Comparison of ENCODE assay signal across 8 mouse cellular contexts in the genomic region with DNA sequence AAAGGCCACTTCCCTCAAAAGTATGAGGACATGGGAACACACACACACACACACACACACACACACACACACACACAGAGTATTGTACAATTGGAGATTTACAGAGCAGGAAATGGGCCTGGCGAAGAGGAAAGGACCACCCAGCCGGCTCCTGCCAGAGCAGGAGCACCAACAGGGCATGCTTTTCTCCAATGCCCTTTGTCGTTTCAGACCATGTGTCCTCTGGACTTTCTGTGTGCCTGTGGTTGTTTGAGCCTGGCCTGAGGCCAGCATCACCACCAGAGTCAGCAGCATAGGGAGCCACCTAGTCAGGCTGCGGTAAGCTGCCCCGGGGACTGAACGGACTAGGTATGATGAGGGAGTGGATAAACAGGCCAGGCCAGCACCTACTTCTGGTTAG. TPM values are rescaled to one million over a fixed set of nuclear protein-coding genes. Genes with fewer than 3 reads are reported as not detected.
DNase-seq lines count a peak whose midpoint lies in the region; ATAC-seq lines count a peak whose summit lies in the region.

No protein-coding gene starts in this region.

- H3K4me1 ChIP-seq in hindbrain, embryonic 14.5 days (replicated peaks; ENCODE audit: control insufficient read depth, insufficient read depth, low read length), result no peaks in the 10 kb centered on the region
- no peaks in the 10 kb centered on the region for H3K4me1 ChIP-seq in hindbrain, embryonic 16.5 days (ENCODE audit: control insufficient read depth, insufficient read depth, low read depth, low read length)
- 0 out of 2 replicates have a peak, but pooled peaks cover 8% of the 10 kb centered on the region for H3K4me1 ChIP-seq in embryonic facial prominence, embryonic 12.5 days
- H3K4me1 ChIP-seq in kidney, embryonic 15.5 days, result peaks cover 10% of the 10 kb centered on the region; the same call in 1 of the 2 replicates
- H3K4me1 ChIP-seq in midbrain, embryonic 10.5 days, result 0 out of 2 replicates have a peak, but pooled peaks cover 4% of the 10 kb centered on the region

- peak; percentile 40; the same call in 1 of the 2 replicates for ATAC-seq in hindbrain, embryonic 14.5 days (ENCODE audit: low FRiP score)
- no peak for ATAC-seq in hindbrain, embryonic 16.5 days
- ATAC-seq in embryonic facial prominence, embryonic 12.5 days (ENCODE audit: insufficient number of reproducible peaks, insufficient read depth, low FRiP score, low TSS enrichment), result no peak
- peak; percentile 83 for ATAC-seq in kidney, embryonic 15.5 days (replicated peaks; ENCODE audit: low FRiP score)
- no peak for ATAC-seq in inflammation-experienced regulatory T-cells, adult 6 months

- no peaks in the 10 kb centered on the region for H3K27me3 ChIP-seq in hindbrain, embryonic 14.5 days (ENCODE audit: control insufficient read depth, insufficient read depth, low read length)
- H3K27me3 ChIP-seq in hindbrain, embryonic 16.5 days (replicated peaks; ENCODE audit: control insufficient read depth, insufficient read depth, low read length), result no peaks in the 10 kb centered on the region
- H3K27me3 ChIP-seq in embryonic facial prominence, embryonic 12.5 days, result no peaks in the 10 kb centered on the region
- H3K27me3 ChIP-seq in kidney, embryonic 15.5 days, result no peaks in the 10 kb centered on the region
- no peaks in the 10 kb centered on the region for H3K27me3 ChIP-seq in midbrain, embryonic 10.5 days (ENCODE audit: low read depth, poor library complexity, severe bottlenecking)

- H3K27ac ChIP-seq in hindbrain, embryonic 14.5 days, result no peak overlapping the region
- H3K27ac ChIP-seq in hindbrain, embryonic 16.5 days (ENCODE audit: low read depth, low read length), result no peak overlapping the region
- peak overlapping the region; percentile 63; the same call in 1 of the 2 replicates for H3K27ac ChIP-seq in embryonic facial prominence, embryonic 12.5 days
- peak overlapping the region; percentile 60; the same call in 1 of the 2 replicates for H3K27ac ChIP-seq in kidney, embryonic 15.5 days
- H3K27ac ChIP-seq in midbrain, embryonic 10.5 days (replicated peaks), result no peak overlapping the region; the same call in 1 of the 2 replicates

- no peak overlapping the region for H3K4me2 ChIP-seq in hindbrain, embryonic 14.5 days (replicated peaks)
- no peak overlapping the region for H3K4me2 ChIP-seq in hindbrain, embryonic 16.5 days (ENCODE audit: low read length)
- H3K4me2 ChIP-seq in embryonic facial prominence, embryonic 12.5 days (replicated peaks), result no peak overlapping the region
- no peak overlapping the region for H3K4me2 ChIP-seq in kidney, embryonic 15.5 days

- H3K9ac ChIP-seq in hindbrain, embryonic 14.5 days, result no peak overlapping the region
- H3K9ac ChIP-seq in hindbrain, embryonic 16.5 days (ENCODE audit: low read depth, low read length), result no peak overlapping the region
- no peak overlapping the region for H3K9ac ChIP-seq in embryonic facial prominence, embryonic 12.5 days
- no peak overlapping the region for H3K9ac ChIP-seq in kidney, embryonic 15.5 days

- 60% methylated on average over 6 of the region's 6 CpGs for WGBS in hindbrain, embryonic 14.5 days
- WGBS in hindbrain, embryonic 16.5 days, result 60% methylated on average over 6 of the region's 6 CpGs
- WGBS in embryonic facial prominence, embryonic 12.5 days, result 32% methylated on average over 6 of the region's 6 CpGs
- WGBS in kidney, embryonic 15.5 days, result 41% methylated on average over 6 of the region's 6 CpGs
- WGBS in midbrain, embryonic 10.5 days, result 73% methylated on average over 6 of the region's 6 CpGs

- H3K4me3 ChIP-seq in hindbrain, embryonic 14.5 days (replicated peaks; ENCODE audit: low read length), result no peak overlapping the region
- no peak overlapping the region for H3K4me3 ChIP-seq in hindbrain, embryonic 16.5 days (ENCODE audit: low read length)
- no peak overlapping the region for H3K4me3 ChIP-seq in embryonic facial prominence, embryonic 12.5 days
- H3K4me3 ChIP-seq in kidney, embryonic 15.5 days (replicated peaks), result no peak overlapping the region
- no peak overlapping the region for H3K4me3 ChIP-seq in midbrain, embryonic 10.5 days

- no peaks in the 10 kb centered on the region for H3K36me3 ChIP-seq in hindbrain, embryonic 14.5 days (replicated peaks; ENCODE audit: control insufficient read depth, insufficient read depth)
- no peaks in the 10 kb centered on the region for H3K36me3 ChIP-seq in hindbrain, embryonic 16.5 days (ENCODE audit: control insufficient read depth, insufficient read depth, low read length)
- no peaks in the 10 kb centered on the region for H3K36me3 ChIP-seq in embryonic facial prominence, embryonic 12.5 days
- no peaks in the 10 kb centered on the region for H3K36me3 ChIP-seq in kidney, embryonic 15.5 days
- no peaks in the 10 kb centered on the region for H3K36me3 ChIP-seq in midbrain, embryonic 10.5 days

- no peak for DNase-seq in hindbrain, embryonic 14.5 days (ENCODE audit: low spot score)
- DNase-seq in lung, postnatal 25 days (ENCODE audit: low spot score), result peak; percentile 69
- no peak for DNase-seq in right cerebral cortex, adult 2 months (ENCODE audit: low spot score in 2 of 2)
- DNase-seq in midbrain, embryonic 10.5 days (ENCODE audit: low spot score), result no peak

- no peaks in the 10 kb centered on the region for H3K9me3 ChIP-seq in hindbrain, embryonic 14.5 days (ENCODE audit: control insufficient read depth, low read length)
- no peaks in the 10 kb centered on the region for H3K9me3 ChIP-seq in hindbrain, embryonic 16.5 days (ENCODE audit: control insufficient read depth, low read length)
- H3K9me3 ChIP-seq in embryonic facial prominence, embryonic 12.5 days, result no peaks in the 10 kb centered on the region
- H3K9me3 ChIP-seq in kidney, embryonic 15.5 days (replicated peaks), result no peaks in the 10 kb centered on the region
- H3K9me3 ChIP-seq in midbrain, embryonic 10.5 days (replicated peaks), result no peaks in the 10 kb centered on the region

RNA-seq across cellular contexts. Expression of a gene that starts 6.4 kb away (rescaled TPM):
- 20.0 and 20.8 TPM in 2 replicates for polyA plus RNA-seq in hindbrain, embryonic 14.5 days (2014; fragmentation: Nextera tagmentation; extraction: Ambion mirVana)
- 26.4 and 27.2 TPM in 2 replicates for polyA plus RNA-seq in hindbrain, embryonic 16.5 days (2015; fragmentation: Nextera tagmentation; extraction: Ambion mirVana)
- 2.5 and 2.9 TPM in 2 replicates for polyA plus RNA-seq in embryonic facial prominence, embryonic 12.5 days (2016; fragmentation: Nextera tagmentation; extraction: Ambion mirVana)
- 14.9 and 15.3 TPM in 2 replicates for polyA plus RNA-seq in kidney, embryonic 15.5 days (2015; fragmentation: Nextera tagmentation; extraction: Ambion mirVana)
- 100 to 1,000 TPM; 106 to 120 (median 115) TPM for polyA plus RNA-seq in inflammation-experienced regulatory T-cells, adult 6 months (2017; shearing (Covaris generic))
- polyA plus RNA-seq in midbrain, embryonic 10.5 days (2016; fragmentation: Nextera tagmentation; extraction: Ambion mirVana), result 3.6 and 3.7 TPM in 2 replicates

RNA-seq across cellular contexts. Expression of a gene that starts 34.1 kb away (rescaled TPM):
- 14.6 TPM in 2 replicates for polyA plus RNA-seq in hindbrain, embryonic 14.5 days (2014; fragmentation: Nextera tagmentation; extraction: Ambion mirVana)
- polyA plus RNA-seq in hindbrain, embryonic 16.5 days (2015; fragmentation: Nextera tagmentation; extraction: Ambion mirVana), result 6.2 and 12.0 TPM in 2 replicates
- 20.9 and 23.1 TPM in 2 replicates for polyA plus RNA-seq in embryonic facial prominence, embryonic 12.5 days (2016; fragmentation: Nextera tagmentation; extraction: Ambion mirVana)
- 10.9 and 12.3 TPM in 2 replicates for polyA plus RNA-seq in kidney, embryonic 15.5 days (2015; fragmentation: Nextera tagmentation; extraction: Ambion mirVana)
- polyA plus RNA-seq in inflammation-experienced regulatory T-cells, adult 6 months (2017; shearing (Covaris generic)), result 1 to 10 TPM; 2.5 to 5.2 (median 2.8) TPM
- 14.1 and 14.8 TPM in 2 replicates for polyA plus RNA-seq in midbrain, embryonic 10.5 days (2016; fragmentation: Nextera tagmentation; extraction: Ambion mirVana)

RNA-seq across cellular contexts. Expression of a gene that starts 48.3 kb away (rescaled TPM):
- 8.7 and 11.5 TPM in 2 replicates for polyA plus RNA-seq in hindbrain, embryonic 14.5 days (2014; fragmentation: Nextera tagmentation; extraction: Ambion mirVana)
- polyA plus RNA-seq in hindbrain, embryonic 16.5 days (2015; fragmentation: Nextera tagmentation; extraction: Ambion mirVana), result 10.4 and 15.0 TPM in 2 replicates
- polyA plus RNA-seq in embryonic facial prominence, embryonic 12.5 days (2016; fragmentation: Nextera tagmentation; extraction: Ambion mirVana), result not detected in 2 replicates
- 0.12 and 0.14 TPM in 2 replicates for polyA plus RNA-seq in kidney, embryonic 15.5 days (2015; fragmentation: Nextera tagmentation; extraction: Ambion mirVana)
- not detected for polyA plus RNA-seq in inflammation-experienced regulatory T-cells, adult 6 months (2017; shearing (Covaris generic))
- 0.25 and 0.68 TPM in 2 replicates for polyA plus RNA-seq in midbrain, embryonic 10.5 days (2016; fragmentation: Nextera tagmentation; extraction: Ambion mirVana)

Comparison
In these comparisons a context has a peak if more than half of its experiments do, and no peak if none do; other contexts are left out.
1. ATAC-seq: peak in hindbrain, embryonic 14.5 days (single experiment) and kidney, embryonic 15.5 days (single experiment); none in hindbrain, embryonic 16.5 days (single experiment), embryonic facial prominence, embryonic 12.5 days (single experiment) and inflammation-experienced regulatory T-cells, adult 6 months (single experiment).
2. H3K27ac ChIP-seq: peak in embryonic facial prominence, embryonic 12.5 days (single experiment) and kidney, embryonic 15.5 days (single experiment); none in hindbrain, embryonic 14.5 days (single experiment), hindbrain, embryonic 16.5 days (single experiment) and midbrain, embryonic 10.5 days (single experiment).